Mouse (Mus musculus) lung, adult 2 months (tissue): ENCODE measurements around the gene Mdm2. TPM values are rescaled to one million over a fixed set of nuclear protein-coding genes. Genes with fewer than 3 reads are reported as not detected.
A peak's percentile ranks its signal among the peaks of the same experiment; 100 is the strongest.

Experiments used
- DNase-seq: peaks from one replicate; pipeline ENCODE4 v3.0.0; 2022
- H3K4me1 ChIP-seq: fragments of 200-500 bp; 2 replicates; pipeline ENCODE4 v1.6.1; 2011; ENCODE audit warnings: low read length; ENCODE audit not compliant: control insufficient read depth, insufficient read depth
- H3K4me3 ChIP-seq: fragments of 200-500 bp; replicated peaks from 2 replicates; pipeline ENCODE3; 2011; ENCODE audit warnings: low read depth, mild to moderate bottlenecking, control low read depth, low read length; ENCODE audit errors: extremely low read depth
- CTCF ChIP-seq: fragments of 200-500 bp; IDR thresholded peaks from 2 replicates; pipeline ENCODE4 v1.5.1; 2011; ENCODE audit warnings: mild to moderate bottlenecking, low read length, control low read depth; ENCODE audit not compliant: insufficient read depth
- POLR2A ChIP-seq: fragments of 200-500 bp; IDR thresholded peaks from 2 replicates; pipeline ENCODE4 v1.6.1; 2011; ENCODE audit warnings: low read depth, mild to moderate bottlenecking, control low read depth, low read length, borderline replicate concordance; ENCODE audit errors: extremely low read depth
- WGBS: fragments of 180-500 bp; shearing (Covaris S2); methylation state at CpG from one replicate; pipeline ENCODE4 v1.1.7; 2018; 5-methylcytosine and 5-hydroxymethylcytosine counted together
- polyA plus RNA-seq: library from polyadenylated mRNA; depleted of rRNA; stranded (reverse); fragments of >200 nt; gene quantifications from 2 replicates; pipeline ENCODE4 v1.2.3, GENCODE M21; 2012

The Mdm2 gene
- polyA plus RNA-seq, 1 experiment, result 39.7 TPM

DNA sequence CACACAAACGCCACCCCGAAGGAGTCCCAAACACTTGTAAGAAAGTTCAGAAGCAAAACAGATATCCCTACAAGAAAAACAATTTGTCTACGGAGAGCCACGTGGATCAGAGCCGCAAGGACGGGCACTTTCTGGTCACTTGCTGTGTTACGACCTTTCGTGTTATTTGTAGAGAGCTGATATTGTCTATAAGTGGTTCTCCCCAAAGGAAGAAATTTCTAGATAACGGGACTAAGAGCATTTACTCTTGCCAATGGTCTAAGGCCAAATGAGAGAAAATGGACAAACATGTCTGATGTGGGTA lies 26.9 kb downstream of the Mdm2 start:
- DNase-seq, result no peak
- Histone ChIP-seq H3K4me3 (no peak overlapping the region), H3K4me1 (no peaks in the 10 kb centered on the region)
- TF ChIP-seq POLR2A, result no peak
- no peak for TF ChIP-seq CTCF
- 90% methylated on average over 9 of the region's 9 CpGs for WGBS

GRCm38 (mm10) chr10:117682858-117683733 lies 27.5 kb downstream of the Mdm2 start:
- no peaks in the 10 kb centered on the region for H3K4me1 ChIP-seq
- 84% methylated on average over 30 of the region's 30 CpGs for WGBS
- DNase-seq, result no peak
- no peak overlapping the region for H3K4me3 ChIP-seq
- TF ChIP-seq CTCF (no peak), POLR2A (no peak)

DNA sequence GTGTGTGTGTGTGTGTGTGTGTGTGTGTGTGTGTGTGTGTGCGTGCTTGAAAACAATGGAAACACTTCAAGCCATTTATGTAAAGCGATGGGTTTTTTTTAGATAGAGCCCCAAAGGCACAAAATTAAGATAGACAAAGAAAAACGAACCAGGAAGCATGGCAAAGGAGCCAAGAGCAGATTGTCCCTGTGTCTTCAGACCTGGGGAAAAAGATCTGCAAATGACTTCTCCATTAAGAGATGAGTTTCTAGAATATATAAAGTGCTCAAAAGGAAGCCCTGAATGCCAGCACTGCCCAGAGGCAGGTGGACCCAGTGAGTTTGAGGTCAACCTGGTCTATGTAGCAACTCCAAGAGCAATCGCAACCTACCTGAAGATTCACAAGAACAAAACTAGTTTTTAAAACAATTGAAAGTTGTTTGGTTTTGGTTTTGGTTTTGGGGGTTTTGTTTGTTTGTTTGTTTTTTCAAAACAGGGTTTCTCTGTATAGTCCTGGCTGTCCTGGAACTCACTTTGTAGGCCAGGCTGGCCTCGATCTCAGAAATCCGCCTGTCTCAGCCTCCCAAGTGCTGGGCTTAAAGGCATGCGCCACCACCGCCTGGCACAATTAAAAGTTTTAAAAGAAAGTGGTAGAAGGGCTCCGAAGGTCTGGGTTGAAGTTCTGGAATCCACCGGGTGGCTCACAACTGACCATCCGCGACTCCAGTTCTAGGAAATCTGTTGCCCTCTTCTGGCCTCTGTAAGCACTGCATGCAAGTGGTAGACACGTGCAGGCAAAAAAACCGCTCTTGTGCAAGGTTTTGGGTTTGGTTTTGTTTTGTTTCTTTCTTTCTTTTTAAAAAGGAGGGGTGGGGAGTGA lies 28.3 kb downstream of the Mdm2 start:
- H3K4me3 ChIP-seq, result no peak overlapping the region
- TF ChIP-seq CTCF (peak; percentile 62), POLR2A (no peak)
- 69% methylated on average over 14 of the region's 14 CpGs for WGBS
- H3K4me1 ChIP-seq, result no peaks in the 10 kb centered on the region
- peak; percentile 42 for DNase-seq

DNA sequence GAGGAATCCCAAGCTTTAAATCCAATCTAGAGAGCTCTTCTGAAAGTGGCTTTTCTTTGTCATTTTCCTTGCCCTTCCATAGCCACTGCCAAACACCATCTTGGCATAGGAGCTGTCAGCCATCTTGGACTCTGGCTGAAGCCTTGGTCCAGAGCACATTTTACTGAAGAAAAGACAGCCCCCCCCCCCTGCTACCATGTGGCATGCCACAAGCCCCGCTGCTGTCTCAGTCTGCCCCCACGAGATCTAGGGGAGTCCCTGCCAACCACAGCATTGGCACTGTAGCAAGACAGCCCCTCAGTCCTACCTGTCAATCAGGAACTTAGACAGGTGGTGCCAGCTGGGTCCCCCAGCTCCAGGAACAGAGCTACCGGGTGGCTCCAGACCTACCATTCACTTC lies 29.0 kb downstream of the Mdm2 start:
- no peaks in the 10 kb centered on the region; the same call in 1 of the 2 replicates for H3K4me1 ChIP-seq
- TF ChIP-seq CTCF (no peak), POLR2A (no peak)
- no peak for DNase-seq
- no peak overlapping the region for H3K4me3 ChIP-seq
- 82% methylated on average over 3 of the region's 3 CpGs for WGBS

DNA sequence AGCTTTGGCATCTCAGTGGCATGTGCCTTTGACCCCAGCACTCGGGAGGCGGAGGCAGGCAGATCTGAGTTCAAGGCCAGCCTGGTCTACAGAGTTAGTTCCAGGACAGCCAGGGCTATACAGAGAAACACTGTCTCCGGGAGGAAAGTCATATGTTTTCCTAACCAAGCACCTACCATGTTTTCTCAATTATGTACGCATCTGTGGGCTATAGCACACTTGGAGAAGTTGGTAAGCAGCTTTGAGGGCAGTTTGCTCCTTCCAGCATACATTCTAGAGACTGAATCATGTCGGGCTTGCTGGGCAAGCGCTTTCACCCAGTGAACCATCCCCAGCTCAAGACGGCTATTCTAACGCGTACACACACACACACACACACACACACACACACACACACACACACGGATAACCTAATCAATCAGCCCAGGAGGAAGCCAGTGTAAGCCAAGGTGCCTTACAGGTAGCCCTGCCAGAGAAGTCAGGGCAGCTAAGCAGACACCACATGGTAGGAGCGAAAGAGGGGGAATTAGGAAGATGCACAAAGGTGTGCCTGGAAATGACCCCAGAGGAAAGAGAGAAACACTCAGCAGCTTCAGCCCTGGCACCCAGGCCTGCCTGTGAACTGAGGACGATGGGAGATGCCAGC lies 29.6 kb downstream of the Mdm2 start:
- no peaks in the 10 kb centered on the region; the same call in 1 of the 2 replicates for H3K4me1 ChIP-seq
- 88% methylated on average over 12 of the region's 12 CpGs for WGBS
- no peak for TF ChIP-seq CTCF
- no peak for TF ChIP-seq POLR2A
- no peak for DNase-seq
- H3K4me3 ChIP-seq, result no peak overlapping the region

DNA sequence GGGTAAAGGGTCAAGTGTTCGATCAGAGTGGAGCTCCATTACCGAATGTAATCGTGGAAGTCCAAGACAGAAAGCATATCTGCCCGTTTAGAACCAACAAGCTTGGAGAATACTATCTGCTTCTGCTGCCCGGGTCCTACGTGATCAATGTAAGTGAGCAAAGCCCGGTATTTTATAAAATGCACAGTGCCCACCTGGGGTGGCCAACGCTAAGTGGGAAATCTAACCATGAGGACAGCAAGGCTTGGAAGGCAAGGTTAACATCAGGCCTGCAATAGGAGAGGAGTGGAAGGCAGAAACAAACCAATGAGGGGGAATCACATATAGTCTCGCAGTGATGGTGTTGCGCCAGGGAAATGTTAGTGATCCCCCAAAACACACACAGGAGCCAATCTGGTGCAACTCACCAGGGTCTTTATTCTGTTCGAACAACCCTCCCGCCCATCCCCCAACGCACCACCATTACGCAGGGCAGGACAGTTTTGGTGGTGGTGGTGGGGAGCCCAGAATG lies 30.5 kb downstream of the Mdm2 start:
- no peak overlapping the region for H3K4me3 ChIP-seq

DNA sequence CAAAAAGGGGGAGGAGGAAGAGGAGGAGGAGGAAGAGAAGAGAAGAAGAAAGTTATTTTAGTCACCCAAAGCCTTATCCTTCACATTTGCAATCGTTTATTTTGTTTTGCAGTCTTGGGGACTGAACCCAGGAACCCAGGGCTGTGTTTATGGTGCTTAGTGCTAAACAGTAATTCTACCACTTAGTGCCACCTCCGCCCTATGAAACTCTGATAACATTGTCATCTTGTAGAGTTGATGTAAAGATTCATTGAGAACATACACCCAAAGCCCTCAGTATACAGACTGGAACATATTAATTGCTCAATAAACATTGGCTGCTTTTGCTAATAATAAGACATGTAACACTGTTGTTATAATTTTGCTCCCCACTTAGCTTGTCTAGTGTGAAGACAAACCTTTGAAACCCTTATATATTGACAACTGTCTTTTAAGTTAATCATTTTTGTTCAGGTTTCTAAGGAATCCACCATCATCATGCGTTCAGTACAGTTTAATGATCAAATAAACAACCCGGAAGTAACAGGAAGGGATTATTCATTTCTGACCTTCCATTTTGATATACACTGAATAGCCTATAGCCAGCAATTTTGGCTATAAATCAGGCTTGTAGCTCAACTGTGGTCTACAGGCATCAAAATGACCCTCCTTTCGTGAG lies 31.4 kb downstream of the Mdm2 start:
- Histone ChIP-seq H3K4me3 (no peak overlapping the region), H3K4me1 (no peaks in the 10 kb centered on the region; the same call in 1 of the 2 replicates)
- DNase-seq, result no peak
- TF ChIP-seq CTCF, result no peak
- TF ChIP-seq POLR2A, result no peak
- 80% methylated on average over 5 of the region's 5 CpGs for WGBS

More for the DNA sequence above, 30.5 kb downstream of the Mdm2 start:
- no peak for DNase-seq
- no peak for TF ChIP-seq POLR2A
- no peak for TF ChIP-seq CTCF
- WGBS, result 94% methylated on average over 14 of the region's 14 CpGs
- no peaks in the 10 kb centered on the region; the same call in 1 of the 2 replicates for H3K4me1 ChIP-seq

DNA sequence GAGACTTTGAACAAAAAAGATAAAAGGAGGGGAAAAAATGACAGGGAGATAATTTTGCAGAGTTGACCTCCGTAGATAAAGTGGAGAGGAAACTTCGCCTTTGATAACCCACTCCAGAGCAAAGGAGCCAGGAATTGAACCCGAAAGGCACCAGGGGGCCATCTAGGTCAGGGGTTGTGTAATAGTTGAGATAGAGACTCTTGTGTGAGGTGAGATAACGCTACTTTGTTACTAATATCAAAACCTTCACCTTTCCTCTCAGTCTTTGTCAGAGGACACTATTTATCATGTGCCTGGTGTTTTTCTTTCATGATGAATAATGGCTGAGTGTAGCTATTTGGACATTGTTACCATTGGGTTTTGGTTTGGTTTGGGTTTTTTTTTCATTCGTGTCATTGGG lies 32.2 kb downstream of the Mdm2 start:
- no peak for TF ChIP-seq CTCF
- H3K4me1 ChIP-seq, result no peaks in the 10 kb centered on the region; the same call in 1 of the 2 replicates
- DNase-seq, result no peak
- no peak overlapping the region for H3K4me3 ChIP-seq
- 67% methylated on average over 5 of the region's 5 CpGs for WGBS
